Mouse (Mus musculus): ENCODE data around the gene Rbms3. TPM values are rescaled to one million over a fixed set of nuclear protein-coding genes. Genes with fewer than 3 reads are reported as not detected.

Gene Rbms3
- polyA plus RNA-seq, 1 experiment from 2014 or later: 68.6 TPM

GRCm38 (mm10) chr9:116945689-116946088, 684.0 kb downstream of the Rbms3 start:
- 56% methylated on average over 9 of the region's 9 CpGs for WGBS
- H3K4me1 ChIP-seq (replicated peaks; ENCODE audit: control insufficient read depth, insufficient read depth, low read length): no peaks in the 10 kb centered on the region; the same call in 1 of the 2 replicates
- H3K4me3 ChIP-seq (ENCODE audit: low read depth, low read length): no peak overlapping the region
- no peak overlapping the region for H3K9ac ChIP-seq (ENCODE audit: low read length)
- H3K4me2 ChIP-seq (ENCODE audit: low read length): no peak overlapping the region
- DNase-seq (ENCODE audit: low spot score): no peak
- ATAC-seq (replicated peaks; ENCODE audit: low FRiP score, low TSS enrichment, low read depth): no peak
- H3K9me3 ChIP-seq (ENCODE audit: control insufficient read depth, low read length): no peaks in the 10 kb centered on the region
- H3K36me3 ChIP-seq (ENCODE audit: control insufficient read depth, insufficient read depth, low read length): no peaks in the 10 kb centered on the region
- H3K27ac ChIP-seq (ENCODE audit: low read depth): no peak overlapping the region
- H3K27me3 ChIP-seq (replicated peaks; ENCODE audit: control insufficient read depth, insufficient read depth, low read length): no peaks in the 10 kb centered on the region

GRCm38 (mm10) chr9:116943902-116944301, 685.8 kb downstream of the Rbms3 start:
- Histone ChIP-seq H3K4me3 (ENCODE audit: low read depth, low read length) (no peak overlapping the region), H3K27ac (ENCODE audit: low read depth) (no peak overlapping the region), H3K36me3 (ENCODE audit: control insufficient read depth, insufficient read depth, low read length) (no peaks in the 10 kb centered on the region), H3K4me2 (ENCODE audit: low read length) (no peak overlapping the region), H3K27me3 (replicated peaks; ENCODE audit: control insufficient read depth, insufficient read depth, low read length) (no peaks in the 10 kb centered on the region), H3K4me1 (replicated peaks; ENCODE audit: control insufficient read depth, insufficient read depth, low read length) (no peaks in the 10 kb centered on the region; the same call in 1 of the 2 replicates), H3K9ac (ENCODE audit: low read length) (no peak overlapping the region), H3K9me3 (ENCODE audit: control insufficient read depth, low read length) (no peaks in the 10 kb centered on the region)
- DNase-seq (ENCODE audit: low spot score): no peak
- no peak for ATAC-seq (replicated peaks; ENCODE audit: low FRiP score, low TSS enrichment, low read depth)
- 61% methylated on average over 15 of the region's 15 CpGs for WGBS

GRCm38 (mm10) chr9:116941116-116941515, 688.6 kb downstream of the Rbms3 start:
- H3K4me3 ChIP-seq (ENCODE audit: low read depth, low read length): no peak overlapping the region
- no peaks in the 10 kb centered on the region; the same call in 1 of the 2 replicates for H3K4me1 ChIP-seq (replicated peaks; ENCODE audit: control insufficient read depth, insufficient read depth, low read length)
- no peaks in the 10 kb centered on the region for H3K9me3 ChIP-seq (ENCODE audit: control insufficient read depth, low read length)
- 37% methylated on average over 4 of the region's 4 CpGs for WGBS
- no peak overlapping the region for H3K27ac ChIP-seq (ENCODE audit: low read depth)
- H3K9ac ChIP-seq (ENCODE audit: low read length): no peak overlapping the region
- DNase-seq (ENCODE audit: low spot score): no peak
- no peaks in the 10 kb centered on the region for H3K27me3 ChIP-seq (replicated peaks; ENCODE audit: control insufficient read depth, insufficient read depth, low read length)
- H3K36me3 ChIP-seq (ENCODE audit: control insufficient read depth, insufficient read depth, low read length): no peaks in the 10 kb centered on the region
- H3K4me2 ChIP-seq (ENCODE audit: low read length): no peak overlapping the region
- no peak for ATAC-seq (replicated peaks; ENCODE audit: low FRiP score, low TSS enrichment, low read depth)

- Histone ChIP-seq H3K4me3 (ENCODE audit: low read depth, low read length) (no peak overlapping the region), H3K36me3 (ENCODE audit: control insufficient read depth, insufficient read depth, low read length) (no peaks in the 10 kb centered on the region), H3K4me1 (replicated peaks; ENCODE audit: control insufficient read depth, insufficient read depth, low read length) (no peaks in the 10 kb centered on the region; the same call in 1 of the 2 replicates), H3K27ac (ENCODE audit: low read depth) (no peak overlapping the region), H3K27me3 (replicated peaks; ENCODE audit: control insufficient read depth, insufficient read depth, low read length) (no peaks in the 10 kb centered on the region), H3K9me3 (ENCODE audit: control insufficient read depth, low read length) (no peaks in the 10 kb centered on the region), H3K4me2 (ENCODE audit: low read length) (no peak overlapping the region), H3K9ac (ENCODE audit: low read length) (no peak overlapping the region)
- DNase-seq (ENCODE audit: low spot score) (no peak), ATAC-seq (replicated peaks; ENCODE audit: low FRiP score, low TSS enrichment, low read depth) (no peak)
- WGBS: 81% methylated on average over 8 of the region's 8 CpGs
Observed at GRCm38 (mm10) chr9:116940693-116941092, 689.0 kb downstream of the Rbms3 start.

GRCm38 (mm10) chr9:116928338-116928737, 701.4 kb downstream of the Rbms3 start:
- Histone ChIP-seq H3K4me2 (ENCODE audit: low read length) (no peak overlapping the region), H3K4me3 (ENCODE audit: low read depth, low read length) (no peak overlapping the region), H3K9ac (ENCODE audit: low read length) (no peak overlapping the region), H3K27me3 (replicated peaks; ENCODE audit: control insufficient read depth, insufficient read depth, low read length) (no peaks in the 10 kb centered on the region), H3K9me3 (ENCODE audit: control insufficient read depth, low read length) (no peaks in the 10 kb centered on the region), H3K27ac (ENCODE audit: low read depth) (no peak overlapping the region), H3K36me3 (ENCODE audit: control insufficient read depth, insufficient read depth, low read length) (no peaks in the 10 kb centered on the region), H3K4me1 (replicated peaks; ENCODE audit: control insufficient read depth, insufficient read depth, low read length) (no peaks in the 10 kb centered on the region)
- DNase-seq (ENCODE audit: low spot score): no peak
- ATAC-seq (replicated peaks; ENCODE audit: low FRiP score, low TSS enrichment, low read depth): no peak
- WGBS: 48% methylated on average over 10 of the region's 10 CpGs

GRCm38 (mm10) chr9:116923151-116923550, 706.6 kb downstream of the Rbms3 start:
- no peak overlapping the region for H3K4me3 ChIP-seq (ENCODE audit: low read depth, low read length)
- H3K4me1 ChIP-seq (replicated peaks; ENCODE audit: control insufficient read depth, insufficient read depth, low read length): no peaks in the 10 kb centered on the region
- DNase-seq (ENCODE audit: low spot score) (no peak), ATAC-seq (replicated peaks; ENCODE audit: low FRiP score, low TSS enrichment, low read depth) (no peak)
- H3K9me3 ChIP-seq (ENCODE audit: control insufficient read depth, low read length): no peaks in the 10 kb centered on the region
- no peak overlapping the region for H3K9ac ChIP-seq (ENCODE audit: low read length)
- H3K27ac ChIP-seq (ENCODE audit: low read depth): no peak overlapping the region
- no peak overlapping the region for H3K4me2 ChIP-seq (ENCODE audit: low read length)
- H3K36me3 ChIP-seq (ENCODE audit: control insufficient read depth, insufficient read depth, low read length): no peaks in the 10 kb centered on the region
- no peaks in the 10 kb centered on the region for H3K27me3 ChIP-seq (replicated peaks; ENCODE audit: control insufficient read depth, insufficient read depth, low read length)
- WGBS: 86% methylated on average over 8 of the region's 8 CpGs

- H3K9me3 ChIP-seq (ENCODE audit: control insufficient read depth, low read length): no peaks in the 10 kb centered on the region
- DNase-seq (ENCODE audit: low spot score) (no peak), ATAC-seq (replicated peaks; ENCODE audit: low FRiP score, low TSS enrichment, low read depth) (no peak)
- no peak overlapping the region for H3K4me3 ChIP-seq (ENCODE audit: low read depth, low read length)
- H3K9ac ChIP-seq (ENCODE audit: low read length): no peak overlapping the region
- WGBS: 89% methylated on average over 3 of the region's 3 CpGs
- H3K27me3 ChIP-seq (replicated peaks; ENCODE audit: control insufficient read depth, insufficient read depth, low read length): no peaks in the 10 kb centered on the region
- H3K4me2 ChIP-seq (ENCODE audit: low read length): no peak overlapping the region
- no peaks in the 10 kb centered on the region for H3K4me1 ChIP-seq (replicated peaks; ENCODE audit: control insufficient read depth, insufficient read depth, low read length)
- no peaks in the 10 kb centered on the region for H3K36me3 ChIP-seq (ENCODE audit: control insufficient read depth, insufficient read depth, low read length)
- no peak overlapping the region for H3K27ac ChIP-seq (ENCODE audit: low read depth)
Observed at GRCm38 (mm10) chr9:116922561-116922960, 707.2 kb downstream of the Rbms3 start.

- H3K4me1 ChIP-seq (replicated peaks; ENCODE audit: control insufficient read depth, insufficient read depth, low read length): no peaks in the 10 kb centered on the region
- H3K4me3 ChIP-seq (ENCODE audit: low read depth, low read length): no peak overlapping the region
- WGBS: 55% methylated on average over 12 of the region's 12 CpGs
- H3K9me3 ChIP-seq (ENCODE audit: control insufficient read depth, low read length): no peaks in the 10 kb centered on the region
- no peak for ATAC-seq (replicated peaks; ENCODE audit: low FRiP score, low TSS enrichment, low read depth)
- no peak overlapping the region for H3K4me2 ChIP-seq (ENCODE audit: low read length)
- DNase-seq (ENCODE audit: low spot score): no peak
- no peak overlapping the region for H3K27ac ChIP-seq (ENCODE audit: low read depth)
- no peaks in the 10 kb centered on the region for H3K36me3 ChIP-seq (ENCODE audit: control insufficient read depth, insufficient read depth, low read length)
- H3K27me3 ChIP-seq (replicated peaks; ENCODE audit: control insufficient read depth, insufficient read depth, low read length): no peaks in the 10 kb centered on the region
- H3K9ac ChIP-seq (ENCODE audit: low read length): no peak overlapping the region
Observed at GRCm38 (mm10) chr9:116919441-116920019, 710.2 kb downstream of the Rbms3 start.

GRCm38 (mm10) chr9:116912493-116912847, 717.2 kb downstream of the Rbms3 start:
- DNase-seq (ENCODE audit: low spot score) (no peak), ATAC-seq (replicated peaks; ENCODE audit: low FRiP score, low TSS enrichment, low read depth) (no peak)
- Histone ChIP-seq H3K9ac (ENCODE audit: low read length) (no peak overlapping the region), H3K27me3 (replicated peaks; ENCODE audit: control insufficient read depth, insufficient read depth, low read length) (no peaks in the 10 kb centered on the region), H3K4me2 (ENCODE audit: low read length) (no peak overlapping the region), H3K36me3 (ENCODE audit: control insufficient read depth, insufficient read depth, low read length) (no peaks in the 10 kb centered on the region), H3K27ac (ENCODE audit: low read depth) (no peak overlapping the region), H3K4me3 (ENCODE audit: low read depth, low read length) (no peak overlapping the region), H3K9me3 (ENCODE audit: control insufficient read depth, low read length) (no peaks in the 10 kb centered on the region), H3K4me1 (replicated peaks; ENCODE audit: control insufficient read depth, insufficient read depth, low read length) (peaks cover 7% of the 10 kb centered on the region)
- 48% methylated on average over 3 of the region's 3 CpGs for WGBS

Measured in intestine, embryonic 14.5 days (tissue).